18 mouse cellular contexts compared by ENCODE assay signal in the genomic region with DNA sequence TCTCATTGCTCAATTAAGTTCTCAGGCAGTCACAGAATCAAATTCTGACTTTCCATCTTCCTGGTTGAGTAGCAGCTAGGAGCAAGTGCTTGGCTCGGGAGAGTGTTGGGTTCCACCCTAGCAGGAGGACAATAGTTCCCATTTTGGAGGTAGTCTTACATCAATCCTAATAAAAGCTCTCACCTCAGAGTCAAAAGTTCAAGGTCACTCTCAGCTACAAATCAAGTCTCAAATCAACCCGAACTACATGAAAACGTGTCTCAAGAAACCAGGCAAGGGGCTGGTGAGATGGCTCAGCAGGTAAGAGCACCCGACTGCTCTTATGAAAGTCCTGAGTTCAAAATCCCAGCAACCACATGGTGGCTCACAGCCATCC.
"Had no signal": no experiment of that assay in that cellular context is flagged by ENCODE, and none has a peak within 500 bp of the region (broad histone marks: within the 10 kb centered on the region; RNA-seq: fewer than 3 reads in every experiment).

No protein-coding gene starts in this region.

- H3K9me3 ChIP-seq: midbrain, embryonic 10.5 days; midbrain, embryonic 12.5 days; neural tube, embryonic 13.5 days; neural tube, embryonic 15.5 days; stomach, embryonic 15.5 days had no signal

- H3K9ac ChIP-seq: lung, embryonic 14.5 days; midbrain, embryonic 12.5 days; neural tube, embryonic 13.5 days; neural tube, embryonic 15.5 days; stomach, embryonic 15.5 days had no signal

- DNase-seq: lung, adult 18-20 months; lung, embryonic 14.5 days; lung, postnatal 10 days; lung, postnatal 4 days; midbrain, embryonic 14.5 days; right cerebral cortex, postnatal 14 days; spleen, adult 18-20 months; thymus, adult 18-20 months; thymus, postnatal 14 days; thymus, postnatal 36 days had no signal

- H3K27me3 ChIP-seq: midbrain, embryonic 12.5 days; neural tube, embryonic 13.5 days; neural tube, embryonic 15.5 days; stomach, embryonic 15.5 days had no signal

- H3K4me3 ChIP-seq: midbrain, embryonic 10.5 days; midbrain, embryonic 12.5 days; myocyte; neural tube, embryonic 13.5 days; neural tube, embryonic 15.5 days; stomach, embryonic 15.5 days had no signal

- H3K4me2 ChIP-seq: lung, embryonic 14.5 days; midbrain, embryonic 12.5 days; neural tube, embryonic 13.5 days; neural tube, embryonic 15.5 days; stomach, embryonic 15.5 days had no signal

- H3K27ac ChIP-seq: midbrain, embryonic 10.5 days; midbrain, embryonic 12.5 days; neural tube, embryonic 13.5 days; neural tube, embryonic 15.5 days; stomach, embryonic 15.5 days; stomach, postnatal 0 days had no signal

- ATAC-seq: midbrain, embryonic 16.5 days had no signal
